Mouse (Mus musculus) heart, adult 2 months (tissue): Measurements from ENCODE around the gene Rbm24.

Experiments
- CTCF ChIP-seq: fragments of 200-600 bp; IDR thresholded peaks from 2 replicates; pipeline ENCODE4 v1.8.1; 2022; ENCODE audit warnings: antibody characterized with exemption, mild to moderate bottlenecking, moderate library complexity
- EP300 ChIP-seq: fragments of 200-500 bp; IDR thresholded peaks from 2 replicates; pipeline ENCODE4 v1.6.1; 2011; ENCODE audit warnings: low read depth, low read length, control low read depth; ENCODE audit not compliant: insufficient read depth
- POLR2A ChIP-seq: fragments of 200-500 bp; IDR thresholded peaks from 2 replicates; pipeline ENCODE4 v1.6.1; 2011; ENCODE audit warnings: mild to moderate bottlenecking, low read depth, low read length, control low read depth; ENCODE audit not compliant: insufficient read depth

GRCm38 (mm10) chr13:46393936-46394335, 24.3 kb upstream of the Rbm24 start:
- no peak for TF ChIP-seq CTCF
- TF ChIP-seq POLR2A: no peak
- TF ChIP-seq EP300: no peak
